Mouse (Mus musculus) kidney, adult 11 months (tissue): ENCODE measurements around the gene Arrdc5.
A peak's percentile ranks its signal among the peaks of the same experiment; 100 is the strongest.
"Not testable (repeated sequence)": the region's sequence is repeated elsewhere in the genome, so short reads cannot be mapped to it uniquely, and the experiment has no call there.

Experiments
- DNase-seq: peaks from one replicate; pipeline ENCODE4 v3.0.0; 2022

Arrdc5 gene

GRCm38 (mm10) chr17:56276643-56277566, 23.2 kb downstream of the Arrdc5 start, which contains the start of gene Ticam1:
TSS of gene Ticam1 (minus strand) at chr17:56276786.
- peak; percentile 96 for DNase-seq

DNA sequence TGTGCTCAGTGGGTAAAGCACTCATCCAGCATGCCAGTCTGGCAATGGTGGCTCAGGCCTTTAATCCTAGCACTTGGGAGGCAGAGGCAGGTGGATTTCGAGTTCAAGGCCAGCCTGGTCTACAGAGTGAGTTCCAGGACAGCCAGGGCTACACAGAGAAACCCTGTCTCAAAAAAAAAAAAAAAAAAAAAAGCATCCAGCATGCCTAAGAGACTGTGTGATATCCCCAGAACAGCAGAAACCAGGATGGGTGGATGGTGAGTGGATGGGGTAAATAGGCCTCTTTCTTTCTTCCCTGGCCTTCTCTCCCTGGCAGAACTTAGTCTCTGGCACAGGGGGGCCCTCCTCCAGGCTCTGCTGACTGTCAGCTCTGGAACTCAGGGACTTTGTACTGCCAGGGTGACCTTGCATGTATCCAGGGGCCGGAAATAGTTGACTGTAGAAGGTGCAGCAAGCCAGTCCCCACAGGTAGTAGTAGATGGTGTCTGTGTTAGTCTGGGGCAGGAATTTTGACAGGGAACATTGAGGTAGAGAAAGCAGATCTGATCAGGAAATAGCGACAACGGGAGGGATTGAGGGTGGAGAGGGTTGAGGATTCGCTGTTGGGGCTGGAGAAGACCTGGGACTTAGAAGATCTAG, 24.1 kb downstream of the Arrdc5 start:
- DNase-seq, result peak; percentile 85

GRCm38 (mm10) chr17:56273986-56274385, 26.1 kb downstream of the Arrdc5 start:
- no peak for DNase-seq

- DNase-seq, result no peak
Measured at GRCm38 (mm10) chr17:56273482-56273881, 26.6 kb downstream of the Arrdc5 start.

DNA sequence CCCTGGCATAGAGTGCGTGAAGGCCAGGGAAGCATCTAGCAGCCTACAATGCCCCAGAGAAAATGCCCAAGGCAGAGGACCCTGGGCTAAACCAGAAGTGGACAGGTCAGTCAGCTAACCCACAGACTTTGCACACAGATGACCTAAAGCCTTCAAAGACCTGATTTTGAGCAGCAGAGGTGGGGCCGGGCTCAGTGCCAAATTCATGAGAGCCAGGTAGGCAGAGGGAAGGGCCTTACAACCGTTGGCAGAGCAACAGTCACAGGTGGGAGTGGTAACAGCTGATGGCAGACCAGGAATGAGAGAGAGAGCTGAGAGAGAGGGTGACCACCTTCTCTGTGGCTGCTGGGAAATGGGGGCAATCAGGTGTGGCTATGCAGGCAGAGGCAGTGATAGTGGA, 27.4 kb downstream of the Arrdc5 start:
- peak; percentile 63 for DNase-seq

- no peak for DNase-seq
Measured at GRCm38 (mm10) chr17:56271609-56272253, 28.4 kb downstream of the Arrdc5 start.

DNA sequence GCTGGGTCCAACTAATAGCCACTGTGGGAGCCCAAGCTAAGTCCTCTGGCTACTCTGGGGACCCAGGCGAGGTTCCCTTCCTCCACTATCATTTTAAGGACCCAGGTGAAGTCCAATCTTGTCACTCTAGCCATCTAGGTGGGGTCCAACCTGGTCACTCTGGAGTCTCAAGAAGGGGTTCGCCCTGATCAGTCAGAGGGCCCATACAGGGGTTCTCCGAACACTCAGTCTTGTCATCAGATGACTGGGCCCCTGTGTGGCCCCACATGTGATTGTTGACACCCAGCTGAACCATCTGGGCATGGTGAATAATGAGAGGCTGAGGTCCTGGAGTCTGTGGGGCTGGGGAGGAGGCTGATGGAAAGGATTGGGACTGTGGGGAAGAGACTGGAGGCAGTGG, 30.3 kb downstream of the Arrdc5 start:
- peak; percentile 18 for DNase-seq

DNA sequence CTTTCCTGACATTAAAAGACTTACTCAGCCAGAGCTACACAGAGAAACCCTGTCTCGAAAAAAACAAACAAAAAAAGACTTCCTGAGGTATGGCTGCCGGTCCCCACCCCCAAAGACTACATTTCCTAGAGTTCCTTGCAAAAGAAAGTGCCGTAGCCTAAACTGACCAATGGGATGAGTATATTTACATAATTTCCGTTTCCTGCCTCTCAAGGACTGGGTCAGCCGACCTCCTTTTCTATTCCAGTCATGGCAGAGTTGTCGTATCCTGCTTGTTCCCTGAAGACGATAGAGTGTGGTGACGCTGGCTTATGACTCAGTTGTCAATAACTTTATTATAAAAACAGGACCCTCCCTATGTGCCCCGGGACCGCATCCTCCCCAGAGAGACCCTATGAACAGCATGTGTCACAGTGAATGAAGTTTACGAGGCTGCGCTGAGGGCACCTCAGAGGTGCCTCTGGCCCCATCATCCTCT, 30.9 kb downstream of the Arrdc5 start:
- peak; percentile 79 for DNase-seq

- DNase-seq, result peak; percentile 12
Measured at GRCm38 (mm10) chr17:56266271-56266670, 33.8 kb downstream of the Arrdc5 start.

DNA sequence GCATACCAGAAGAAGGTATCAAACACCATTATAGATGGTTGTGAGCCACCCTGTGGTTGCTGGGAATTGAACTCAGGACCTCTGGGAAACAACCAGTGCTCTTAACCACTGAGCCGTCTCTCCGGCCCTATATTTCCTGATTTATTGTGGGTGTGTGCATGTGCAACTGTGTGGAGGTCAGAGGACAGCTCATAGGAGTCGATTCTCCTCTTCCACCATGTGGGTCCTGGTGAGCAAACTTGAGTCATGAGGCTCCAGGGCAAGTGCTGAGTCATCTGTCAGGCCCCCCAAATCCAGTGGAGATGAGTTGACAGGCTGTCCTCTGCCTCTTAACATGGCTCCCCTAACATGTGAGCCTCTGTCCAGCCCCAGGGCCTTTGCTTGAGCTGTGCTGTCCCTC, 34.2 kb downstream of the Arrdc5 start:
- DNase-seq, result no peak

GRCm38 (mm10) chr17:56265011-56265410, 35.1 kb downstream of the Arrdc5 start:
- DNase-seq, result peak; percentile 3

- peak; percentile 72 for DNase-seq
Measured at GRCm38 (mm10) chr17:56264020-56264419, 36.1 kb downstream of the Arrdc5 start.

DNA sequence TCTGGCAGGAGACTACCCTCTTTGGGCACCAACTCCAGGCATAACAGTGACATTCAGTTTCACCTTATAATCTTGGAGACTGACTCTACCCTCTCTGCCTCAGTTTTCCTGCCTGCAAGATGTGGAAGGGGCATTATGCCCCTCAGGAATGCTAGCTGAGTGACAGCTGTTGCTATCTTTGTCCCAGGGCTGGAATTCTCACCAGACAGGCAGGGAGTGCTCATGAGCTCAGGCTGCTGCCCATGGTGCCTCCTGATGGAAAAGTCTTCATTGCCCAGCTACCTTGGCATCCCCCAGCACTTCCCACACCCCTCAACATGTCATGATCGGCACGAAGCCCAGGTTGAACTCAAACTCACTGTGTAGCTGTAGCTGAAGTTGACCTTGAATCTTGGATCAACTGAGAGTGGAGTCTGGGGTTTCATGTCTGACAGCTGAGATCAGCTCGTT, 37.4 kb downstream of the Arrdc5 start:
- DNase-seq, result no peak

DNA sequence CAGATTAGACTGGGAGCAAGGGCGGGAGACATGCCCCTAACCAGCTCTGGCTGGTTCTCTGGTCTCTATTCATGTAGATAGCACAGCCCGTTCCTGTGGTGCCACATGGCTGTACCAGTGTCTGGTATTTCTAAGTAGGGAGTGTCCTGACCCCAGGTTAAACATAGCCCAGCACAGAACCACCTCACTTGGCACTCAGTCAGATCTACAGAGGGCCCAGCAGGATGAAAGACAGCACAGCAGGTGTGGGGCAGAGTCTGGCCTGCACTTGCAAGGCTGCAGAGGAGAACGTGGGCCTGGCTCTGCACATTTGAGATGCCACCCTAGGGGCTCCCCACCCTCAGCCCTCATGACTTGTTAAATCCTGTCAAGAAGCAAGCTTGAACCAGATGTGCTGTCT, 38.9 kb downstream of the Arrdc5 start:
- DNase-seq, result peak; percentile 58

- no peak for DNase-seq
Measured at GRCm38 (mm10) chr17:56259301-56260037, 40.6 kb downstream of the Arrdc5 start.

DNA sequence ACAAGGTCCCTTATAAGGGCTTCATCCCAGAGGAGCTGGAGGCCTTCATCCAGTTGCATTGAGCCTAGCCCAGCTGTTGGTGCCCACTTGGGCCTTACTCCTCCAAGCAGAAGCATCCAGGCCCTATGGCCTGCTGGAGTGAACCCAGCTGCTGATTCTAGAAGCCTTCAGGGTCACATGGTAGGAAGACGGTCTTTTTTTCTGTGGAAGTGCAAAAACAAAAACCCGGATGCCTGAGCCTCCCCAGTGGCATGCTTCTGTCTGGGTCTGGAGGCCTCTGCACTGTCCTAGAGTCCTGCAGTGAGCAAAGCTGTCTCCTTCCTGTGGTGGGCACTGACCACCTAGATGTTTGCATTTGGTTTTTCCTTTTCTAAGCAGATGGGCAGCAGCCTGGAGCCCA, 41.3 kb downstream of the Arrdc5 start:
- not testable (repeated sequence) for DNase-seq

- not testable (repeated sequence) for DNase-seq
Measured at GRCm38 (mm10) chr17:56258269-56258668, 41.8 kb downstream of the Arrdc5 start.

DNA sequence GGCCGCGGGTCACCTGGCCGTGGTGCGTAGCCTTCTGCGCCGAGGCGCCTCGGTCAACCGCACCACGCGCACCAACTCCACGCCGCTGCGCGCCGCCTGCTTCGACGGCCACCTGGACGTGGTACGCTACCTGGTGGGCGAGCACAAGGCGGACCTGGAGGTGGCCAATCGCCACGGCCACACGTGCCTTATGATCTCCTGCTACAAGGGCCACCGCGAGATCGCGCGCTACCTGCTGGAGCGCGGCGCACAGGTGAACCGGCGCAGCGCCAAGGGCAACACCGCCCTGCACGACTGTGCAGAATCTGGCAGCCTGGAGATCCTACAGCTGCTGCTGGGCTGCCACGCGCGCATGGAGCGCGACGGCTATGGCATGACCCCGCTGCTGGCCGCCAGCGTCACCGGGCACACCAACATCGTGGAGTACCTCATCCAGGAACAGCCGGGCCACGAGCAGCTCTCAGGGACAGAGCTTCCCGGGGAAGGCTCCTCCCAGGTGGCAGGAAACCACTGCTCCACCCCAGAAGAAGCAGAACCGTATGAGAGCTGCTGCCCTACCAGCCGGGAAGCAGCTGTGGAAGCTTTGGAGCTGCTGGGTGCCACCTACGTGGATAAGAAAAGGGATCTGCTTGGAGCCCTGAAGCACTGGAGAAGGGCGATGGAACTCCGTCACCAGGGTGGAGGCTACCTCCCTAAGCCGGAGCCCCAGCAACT, 42.7 kb downstream of the Arrdc5 start:
- DNase-seq, result peak; percentile 80

DNA sequence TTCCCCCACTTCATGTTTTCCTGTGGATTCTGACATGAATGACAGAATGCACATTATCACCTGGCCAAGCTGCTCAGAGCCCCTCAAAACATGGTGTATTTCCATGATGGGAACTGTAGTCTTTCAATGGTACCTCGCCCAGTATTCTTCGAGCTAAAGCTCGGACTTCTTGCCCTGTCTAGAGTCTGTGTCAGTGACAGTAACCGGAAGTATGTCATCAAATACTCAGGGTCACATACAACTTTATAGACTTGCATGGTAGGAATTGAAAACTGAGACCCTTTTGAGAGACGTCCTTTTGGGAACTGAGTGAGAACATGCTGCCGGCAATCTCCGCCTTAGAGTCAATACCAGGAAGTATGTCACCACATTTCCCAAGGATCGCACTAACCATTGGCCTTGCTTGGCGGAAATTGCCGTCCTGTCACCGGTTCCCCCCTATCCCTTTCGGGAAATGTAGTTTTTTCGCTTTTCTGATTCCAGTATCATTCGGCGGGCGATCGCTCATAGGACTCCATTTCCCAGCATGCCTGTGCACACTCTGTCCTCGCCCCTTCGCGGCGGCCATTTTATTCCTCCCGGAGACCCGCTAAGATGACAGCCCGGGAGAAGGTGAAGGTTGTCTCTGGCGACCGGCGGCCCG, 43.7 kb downstream of the Arrdc5 start, which contains the start of gene Fem1a:
Gene Fem1a (plus strand): TSS at position 572 of the 643 bp plus-strand sequence.
- peak; percentile 98 for DNase-seq

DNA sequence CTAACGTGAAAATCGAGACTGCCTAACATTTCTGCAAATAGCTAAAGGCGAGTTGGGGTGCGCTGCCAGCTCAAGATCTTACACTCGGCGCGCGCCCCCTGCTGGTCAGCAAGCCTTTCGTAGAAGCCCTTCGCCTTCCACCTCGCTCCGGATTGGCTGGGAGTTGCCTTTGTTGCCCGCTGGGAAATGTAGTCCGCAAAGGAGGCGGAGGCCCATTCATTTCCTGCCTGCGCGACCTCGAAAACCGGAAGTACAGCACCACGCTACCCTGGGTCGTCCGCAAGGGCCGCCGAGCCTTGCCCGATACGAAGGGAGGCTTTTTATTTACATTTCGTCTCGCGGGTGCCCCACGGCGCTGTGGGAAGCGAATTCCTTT, 44.2 kb downstream of the Arrdc5 start:
- peak; percentile 98 for DNase-seq

- DNase-seq, result peak; percentile 55
Measured at GRCm38 (mm10) chr17:56255429-56255828, 44.7 kb downstream of the Arrdc5 start.
